Mouse (Mus musculus) cerebellum, adult (tissue): Measurements from ENCODE around the gene Syt3.

Experiments
- ATAC-seq: cut with Nextera tagmentation; 2 replicates; pipeline ENCODE4 v1.9.2; 2017; ENCODE audit warnings: mild to moderate bottlenecking, moderate library complexity, mixed read lengths; ENCODE audit not compliant: insufficient number of reproducible peaks, low FRiP score, low TSS enrichment

Syt3 gene

DNA sequence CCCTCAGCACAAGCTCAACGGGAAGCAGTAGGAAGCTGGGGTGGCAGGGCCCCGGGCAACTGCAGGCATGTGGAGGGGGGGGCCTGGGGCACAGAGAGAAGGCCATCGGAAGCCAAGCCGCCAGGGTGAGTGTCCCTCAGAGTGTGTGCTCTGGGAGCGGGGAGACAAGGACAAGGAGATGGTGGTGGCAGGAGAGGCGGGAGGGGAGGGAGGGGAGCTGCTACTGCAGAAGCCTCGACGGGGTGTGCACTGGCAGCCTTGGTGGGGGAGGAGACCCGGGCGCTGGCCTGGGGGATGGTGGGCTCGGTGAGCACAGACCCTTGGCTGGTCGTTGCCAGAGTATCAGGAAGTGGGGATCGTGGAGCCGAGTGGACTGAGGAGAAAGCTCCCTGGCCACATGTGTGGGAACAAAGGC is 58.5 kb downstream of the Syt3 start:
- peak; percentile 27; the same call in 1 of the 2 replicates for ATAC-seq

DNA sequence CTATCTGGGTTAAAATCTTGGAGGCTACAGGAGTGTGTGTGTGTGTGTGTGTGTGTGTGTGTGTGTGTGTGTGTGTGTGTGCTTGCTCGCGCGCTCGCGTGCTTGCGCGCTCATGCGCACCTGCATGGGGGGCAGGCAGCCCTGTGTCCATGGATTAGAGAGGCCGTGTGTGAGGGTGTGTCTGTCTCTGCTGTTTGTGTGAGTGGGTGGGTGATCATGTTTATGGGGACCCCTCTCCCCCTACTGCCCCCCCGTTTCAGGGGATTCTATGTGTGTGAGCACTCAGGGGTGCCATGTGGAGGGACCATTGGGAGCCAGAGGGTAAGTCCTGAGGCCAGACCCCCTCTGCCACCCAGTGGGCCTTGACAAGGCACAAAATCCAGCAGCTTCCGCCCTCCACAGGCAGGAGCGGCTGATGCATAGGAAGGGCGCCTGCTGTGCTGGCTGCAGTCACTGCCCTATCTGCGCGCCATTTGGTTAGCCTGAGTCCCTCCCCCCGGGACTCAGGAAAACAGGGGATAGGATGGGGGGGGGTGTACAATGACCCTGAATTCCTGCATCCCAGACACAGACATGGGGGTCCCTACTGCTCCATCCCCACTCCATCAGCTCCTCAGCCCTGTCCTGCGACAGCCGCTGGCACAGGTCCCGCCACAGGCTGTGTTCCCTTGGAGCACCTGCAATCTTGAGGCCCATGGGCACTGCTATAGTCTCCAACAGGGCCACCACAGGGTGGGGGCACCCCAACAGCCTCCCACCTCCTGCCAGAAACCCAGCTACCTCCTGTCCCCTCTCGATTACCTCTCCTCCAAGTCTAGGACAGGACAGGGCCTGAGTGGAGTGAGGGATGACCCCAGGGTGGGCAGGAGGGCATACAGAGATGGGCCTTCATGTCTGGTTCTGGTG is 59.6 kb downstream of the Syt3 start:
- ATAC-seq = peak; percentile 54

GRCm38 (mm10) chr7:44444886-44445527 is 61.1 kb downstream of the Syt3 start:
- ATAC-seq = no peak

DNA sequence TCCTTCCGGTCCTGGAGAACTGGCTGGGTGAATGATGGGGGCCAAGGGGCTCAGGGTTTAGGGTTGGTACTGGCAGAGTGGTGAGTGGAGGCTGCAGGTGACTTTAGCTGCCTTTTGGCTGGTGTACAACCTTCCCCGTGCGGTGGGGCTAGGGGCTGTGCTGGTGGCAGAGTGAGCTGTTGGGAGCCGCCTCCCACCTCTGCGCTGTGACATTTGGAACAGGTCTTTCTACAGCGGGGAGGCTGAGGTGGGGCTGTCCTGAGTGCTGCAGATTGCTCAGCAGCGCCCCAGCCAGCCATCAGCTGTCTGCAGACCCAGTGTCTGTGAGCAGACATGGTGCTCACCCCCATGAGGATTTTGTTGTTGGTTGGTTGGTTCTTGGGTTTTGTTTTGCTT is 61.6 kb downstream of the Syt3 start:
- ATAC-seq = no peak

GRCm38 (mm10) chr7:44446070-44446855 is 62.4 kb downstream of the Syt3 start:
- no peak for ATAC-seq
